Mouse (Mus musculus) MEL (cell line): ENCODE data around the gene Il4i1. TPM values are rescaled to one million over a fixed set of nuclear protein-coding genes. Genes with fewer than 3 reads are reported as not detected.

Experiments
- DNase-seq: peaks from one replicate; pipeline ENCODE4 v3.0.0; 2011; ENCODE audit warnings: low read depth, low spot score
- H3K27ac ChIP-seq: 2 replicates; pipeline ENCODE4 v1.5.1; 2012; ENCODE audit warnings: low read depth, mild to moderate bottlenecking, control low read depth, low read length, moderate library complexity; ENCODE audit not compliant: control insufficient read depth
- H3K27me3 ChIP-seq, 2 experiments: fragments of 150-350 bp in 1 of 2; sonication (generic) in 1 of 2; 2 replicates each; pipeline ENCODE4 v1.6.1; 2012; ENCODE audit warnings: low read length in 2 of 2, mild to moderate bottlenecking in 2 of 2, improper control_type of control experiment in 1 of 2, moderate library complexity in 1 of 2; ENCODE audit not compliant: insufficient read depth in 2 of 2, control insufficient read depth in 1 of 2
- H3K36me3 ChIP-seq, 2 experiments: 2 replicates each; pipeline ENCODE4 v1.6.1; 2012 to 2014; ENCODE audit warnings: low read length in 2 of 2, improper control_type of control experiment in 1 of 2, inconsistent platforms in 1 of 2, mild to moderate bottlenecking in 1 of 2; ENCODE audit not compliant: insufficient read depth in 2 of 2, control insufficient read depth in 1 of 2
- H3K4me1 ChIP-seq, 2 experiments: fragments of 150-350 bp in 1 of 2; sonication (generic) in 1 of 2; 2 replicates each; pipeline ENCODE4 v1.6.1; 2012; ENCODE audit warnings: low read length in 2 of 2, improper control_type of control experiment in 1 of 2, mild to moderate bottlenecking in 1 of 2; ENCODE audit not compliant: insufficient read depth in 2 of 2, control insufficient read depth in 1 of 2
- H3K4me3 ChIP-seq, 2 experiments: fragments of 150-350 bp in 1 of 2; sonication (generic) in 1 of 2; 2 replicates each; pipeline ENCODE4 v1.5.1; 2012; ENCODE audit warnings: low read depth in 2 of 2, low read length in 2 of 2, mild to moderate bottlenecking in 2 of 2, moderate library complexity in 2 of 2, control low read depth in 1 of 2, improper control_type of control experiment in 1 of 2; ENCODE audit not compliant: control insufficient read depth in 1 of 2, insufficient read depth in 1 of 2
- H3K79me2 ChIP-seq: 2 replicates; pipeline ENCODE4 v1.6.1; 2012; ENCODE audit warnings: mild to moderate bottlenecking, low read length, moderate library complexity; ENCODE audit not compliant: control insufficient read depth, poor library complexity, insufficient read depth
- H3K9ac ChIP-seq: 2 replicates; pipeline ENCODE4 v1.6.1; 2012; ENCODE audit warnings: low read depth, mild to moderate bottlenecking, control low read depth, low read length, moderate library complexity; ENCODE audit not compliant: control insufficient read depth, poor library complexity, severe bottlenecking
- H3K9me3 ChIP-seq: fragments of 150-350 bp; sonication (generic); replicated peaks from 2 replicates; pipeline ENCODE4 v1.6.1; 2012; ENCODE audit warnings: mild to moderate bottlenecking, low read length, improper control_type of control experiment, moderate library complexity; ENCODE audit not compliant: insufficient read depth
- CHD1 ChIP-seq: IDR thresholded peaks from 2 replicates; pipeline ENCODE4 v1.6.1; 2012; ENCODE audit warnings: low read depth, mild to moderate bottlenecking, inconsistent platforms, low read length, improper control_type of control experiment
- CHD2 ChIP-seq: IDR thresholded peaks from 2 replicates; pipeline ENCODE4 v1.6.1; 2011; ENCODE audit warnings: low read length, improper control_type of control experiment
- CTCF ChIP-seq, 3 experiments: IDR thresholded peaks in 2 of 3; conservative IDR thresholded peaks in 1 of 3; 2 replicates each; pipeline ENCODE4 v1.5.1; 2011 to 2012; ENCODE audit warnings: low read length in 3 of 3, low read depth in 2 of 3, mild to moderate bottlenecking in 2 of 3, improper control_type of control experiment in 1 of 3, inconsistent platforms in 1 of 3, mixed read lengths in 1 of 3, moderate library complexity in 1 of 3; ENCODE audit not compliant: control insufficient read depth in 1 of 3, insufficient read depth in 1 of 3, poor library complexity in 1 of 3, severe bottlenecking in 1 of 3
- GABPA ChIP-seq: IDR thresholded peaks from 2 replicates; pipeline ENCODE4 v1.6.1; 2012; ENCODE audit warnings: low read depth, mild to moderate bottlenecking, inconsistent platforms, low read length, improper control_type of control experiment, moderate library complexity
- GATA1 ChIP-seq: IDR thresholded peaks from 2 replicates; pipeline ENCODE4 v1.6.1; 2011; ENCODE audit warnings: low read depth, low read length, improper control_type of control experiment
- HCFC1 ChIP-seq: IDR thresholded peaks from 2 replicates; pipeline ENCODE4 v1.6.1; 2012; ENCODE audit warnings: low read depth, mild to moderate bottlenecking, inconsistent platforms, low read length, improper control_type of control experiment, moderate library complexity
- JUND ChIP-seq: IDR thresholded peaks from 2 replicates; pipeline ENCODE4 v1.6.1; 2011; ENCODE audit warnings: low read depth, mild to moderate bottlenecking, improper control_type of control experiment, low read length
- MAFK ChIP-seq: IDR thresholded peaks from 2 replicates; pipeline ENCODE4 v1.6.1; 2011; ENCODE audit warnings: low read depth, mild to moderate bottlenecking, low read length, improper control_type of control experiment, borderline replicate concordance
- MAX ChIP-seq: IDR thresholded peaks from 2 replicates; pipeline ENCODE4 v1.6.1; 2011; ENCODE audit warnings: low read length, improper control_type of control experiment
- MAZ ChIP-seq: IDR thresholded peaks from 2 replicates; pipeline ENCODE4 v1.6.1; 2012; ENCODE audit warnings: low read depth, mild to moderate bottlenecking, inconsistent platforms, low read length, improper control_type of control experiment
- MXI1 ChIP-seq: IDR thresholded peaks from 2 replicates; pipeline ENCODE4 v1.6.1; 2011; ENCODE audit warnings: mild to moderate bottlenecking, low read depth, low read length, improper control_type of control experiment
- MYC ChIP-seq: IDR thresholded peaks from 2 replicates; pipeline ENCODE4 v1.6.1; 2011; ENCODE audit warnings: low read depth, mild to moderate bottlenecking, low read length, improper control_type of control experiment, moderate library complexity
- POLR2A ChIP-seq, 2 experiments: IDR thresholded peaks; 2 replicates each; pipeline ENCODE4 v1.6.1; 2011 to 2012; ENCODE audit warnings: low read length in 2 of 2, mild to moderate bottlenecking in 2 of 2, control low read depth in 1 of 2, improper control_type of control experiment in 1 of 2, low read depth in 1 of 2, moderate library complexity in 1 of 2; ENCODE audit not compliant: control insufficient read depth in 1 of 2, insufficient read depth in 1 of 2, poor library complexity in 1 of 2
- POLR2AphosphoS2 ChIP-seq: IDR thresholded peaks from 2 replicates; pipeline ENCODE4 v1.6.1; 2011; ENCODE audit warnings: low read length, improper control_type of control experiment
- RAD21 ChIP-seq: IDR thresholded peaks from 2 replicates; pipeline ENCODE4 v1.6.1; 2011; ENCODE audit warnings: mild to moderate bottlenecking, low read depth, low read length, improper control_type of control experiment
- SMC3 ChIP-seq: IDR thresholded peaks from 2 replicates; pipeline ENCODE4 v1.6.1; 2011; ENCODE audit warnings: low read depth, low read length, improper control_type of control experiment
- TAL1 ChIP-seq: IDR thresholded peaks from 2 replicates; pipeline ENCODE4 v1.6.1; 2012; ENCODE audit warnings: mild to moderate bottlenecking, inconsistent platforms, low read length, moderate library complexity, mixed read lengths
- TBP ChIP-seq: IDR thresholded peaks from 2 replicates; pipeline ENCODE4 v1.8.0; 2011; ENCODE audit warnings: low read depth, low read length, improper control_type of control experiment
- USF1 ChIP-seq: IDR thresholded peaks from 2 replicates; pipeline ENCODE4 v1.6.1; 2014; ENCODE audit warnings: low read depth, mild to moderate bottlenecking, inconsistent platforms, low read length, improper control_type of control experiment, moderate library complexity
- ZMIZ1 ChIP-seq: IDR thresholded peaks from 2 replicates; pipeline ENCODE4 v1.6.1; 2012; ENCODE audit warnings: low read depth, mild to moderate bottlenecking, inconsistent platforms, low read length, improper control_type of control experiment, moderate library complexity
- polyA plus RNA-seq, 2 experiments: library from polyadenylated mRNA; stranded (reverse) in 1 of 2; unstranded in 1 of 2; fragments of >175 nt in 1 of 2; fragments of >200 nt in 1 of 2; gene quantifications; 2 replicates each; pipeline versions ENCODE4 v1.2.1 to v1.2.4; 2012; ENCODE audit warnings: low replicate concordance in 2 of 2, low read depth in 1 of 2; ENCODE audit not compliant: insufficient read length in 2 of 2, insufficient read depth in 1 of 2, missing spikeins in 1 of 2
- total RNA-seq: library from RNA; depleted of rRNA; stranded (reverse); fragments of 300-350 nt; gene quantifications from 2 replicates; pipeline ENCODE4 v1.2.3, GENCODE M21; 2012

Il4i1 gene
- total and polyA plus RNA-seq, 3 experiments = 0.54 to 0.73 TPM; not detected in 1

DNA sequence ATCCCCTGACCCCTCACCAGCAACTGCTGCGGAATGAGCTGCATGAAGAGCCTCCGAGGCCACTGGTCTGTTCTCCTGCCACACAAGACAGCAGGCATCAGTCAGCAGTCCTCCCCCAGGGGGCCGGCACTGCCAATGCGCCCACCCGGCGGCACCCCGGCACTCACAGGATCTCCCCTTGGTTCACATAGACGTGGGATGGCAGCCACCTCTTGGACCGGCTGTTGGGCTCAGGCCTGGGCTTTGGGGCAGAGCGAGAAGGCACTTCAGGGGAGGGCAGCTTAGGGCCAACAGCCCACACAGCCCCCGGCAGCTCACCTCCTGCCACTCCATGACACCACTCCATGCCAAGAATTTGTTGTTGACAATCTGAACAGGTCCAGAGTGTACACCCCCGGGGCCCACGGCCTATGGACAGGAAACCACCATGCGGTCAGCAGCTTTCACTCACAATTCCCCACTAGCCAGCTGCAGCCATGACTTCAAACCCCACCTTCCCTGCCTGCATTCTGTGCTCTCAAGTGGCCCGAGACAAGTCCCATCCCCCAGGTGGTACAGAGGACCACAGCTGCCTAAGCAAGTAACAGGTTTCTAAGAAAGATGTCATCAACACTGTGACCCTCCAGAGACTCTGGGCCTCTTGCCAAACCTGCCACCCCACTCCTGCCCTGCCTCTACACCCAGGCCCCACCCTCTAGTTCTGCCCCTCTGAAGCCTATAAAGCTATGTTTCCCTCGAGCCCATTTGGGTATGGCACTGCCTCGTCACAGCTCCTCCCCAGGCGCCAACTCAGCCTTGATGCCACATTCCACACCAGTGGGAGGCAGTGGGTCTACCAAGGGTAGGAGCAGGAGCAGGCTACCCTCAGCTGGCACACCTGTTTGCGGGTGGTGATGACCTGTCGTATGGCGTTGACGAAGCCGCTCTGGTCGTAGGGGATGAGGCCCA, 48.7 kb downstream of the Il4i1 start:
- Histone ChIP-seq H3K4me1 (peaks cover 0 to 3% of the 10 kb centered on the region in 2 experiments; a peak in 2 of 4 replicates), H3K36me3 (no peaks in the 10 kb centered on the region; a peak in 2 of 4 replicates), H3K9ac (no peak overlapping the region), H3K27me3 (no peaks in the 10 kb centered on the region), H3K4me3 (no peak overlapping the region), H3K27ac (no peak overlapping the region), H3K9me3 (no peaks in the 10 kb centered on the region), H3K79me2 (peaks cover 9% of the 10 kb centered on the region)
- peak; percentile 39 for DNase-seq
- TF ChIP-seq USF1 = no peak
- TF ChIP-seq CHD2 = no peak
- 0 out of 2 replicates have a peak, but pooled peaks have one; percentile 15 for TF ChIP-seq POLR2AphosphoS2

GRCm38 (mm10) chr7:44866276-44867009, 50.3 kb downstream of the Il4i1 start:
- peak; percentile 36 for DNase-seq
- Histone ChIP-seq H3K9me3 (no peaks in the 10 kb centered on the region), H3K4me3 (no peak overlapping the region), H3K27ac (peak overlapping the region; percentile 37), H3K79me2 (peaks cover 9% of the 10 kb centered on the region), H3K4me1 (peaks cover 3 to 4% of the 10 kb centered on the region in 2 experiments; a peak in 3 of 4 replicates), H3K27me3 (no peaks in the 10 kb centered on the region), H3K9ac (no peak overlapping the region), H3K36me3 (no peaks in the 10 kb centered on the region; a peak in 1 of 4 replicates)
- TF ChIP-seq CTCF (IDR thresholded peaks at IDR 0.05 in 2 of 3, conservative IDR thresholded peaks at IDR 0.05 in 1 of 3; ENCODE audit: control insufficient read depth in 1 of 3, insufficient read depth in 1 of 3, low read depth in 2 of 3, low read length in 3 of 3, poor library complexity in 1 of 3, severe bottlenecking in 1 of 3) (0 out of 6 replicates have a peak, but pooled peaks of 1 of the 3 experiments have one; percentile 7), USF1 (no peak)

GRCm38 (mm10) chr7:44867010-44867702, 51.0 kb downstream of the Il4i1 start:
- peaks cover 9% of the 10 kb centered on the region for H3K79me2 ChIP-seq
- H3K9ac ChIP-seq = no peak overlapping the region
- H3K4me3 ChIP-seq = no peak overlapping the region
- H3K27me3 ChIP-seq = no peaks in the 10 kb centered on the region
- DNase-seq = no peak
- H3K4me1 ChIP-seq = peaks cover 3 to 4% of the 10 kb centered on the region in 2 experiments; a peak in 3 of 4 replicates
- no peaks in the 10 kb centered on the region for H3K9me3 ChIP-seq
- no peaks in the 10 kb centered on the region; a peak in 1 of 4 replicates for H3K36me3 ChIP-seq
- no peak for TF ChIP-seq GATA1
- TF ChIP-seq USF1 = no peak
- TF ChIP-seq TBP = no peak
- no peak for TF ChIP-seq MXI1
- no peak for TF ChIP-seq CHD1
- no peak for TF ChIP-seq MAFK
- TF ChIP-seq HCFC1 = no peak
- TF ChIP-seq CTCF (IDR thresholded peaks at IDR 0.05 in 2 of 3, conservative IDR thresholded peaks at IDR 0.05 in 1 of 3; ENCODE audit: control insufficient read depth in 1 of 3, insufficient read depth in 1 of 3, low read depth in 2 of 3, low read length in 3 of 3, poor library complexity in 1 of 3, severe bottlenecking in 1 of 3) = no peak
- TF ChIP-seq MYC = no peak
- TF ChIP-seq POLR2A (IDR thresholded peaks at IDR 0.05; ENCODE audit: control insufficient read depth in 1 of 2, insufficient read depth in 1 of 2, low read depth in 1 of 2, low read length in 2 of 2, poor library complexity in 1 of 2) = no peak
- TF ChIP-seq RAD21 = no peak
- TF ChIP-seq POLR2AphosphoS2 = no peak
- no peak for TF ChIP-seq MAZ
- no peak for TF ChIP-seq ZMIZ1
- no peak for TF ChIP-seq JUND
- TF ChIP-seq TAL1 = no peak
- no peak for TF ChIP-seq GABPA
- no peak for TF ChIP-seq MAX
- TF ChIP-seq SMC3 = no peak
- TF ChIP-seq CHD2 = no peak
- no peak overlapping the region for H3K27ac ChIP-seq
